In the genomic region with DNA sequence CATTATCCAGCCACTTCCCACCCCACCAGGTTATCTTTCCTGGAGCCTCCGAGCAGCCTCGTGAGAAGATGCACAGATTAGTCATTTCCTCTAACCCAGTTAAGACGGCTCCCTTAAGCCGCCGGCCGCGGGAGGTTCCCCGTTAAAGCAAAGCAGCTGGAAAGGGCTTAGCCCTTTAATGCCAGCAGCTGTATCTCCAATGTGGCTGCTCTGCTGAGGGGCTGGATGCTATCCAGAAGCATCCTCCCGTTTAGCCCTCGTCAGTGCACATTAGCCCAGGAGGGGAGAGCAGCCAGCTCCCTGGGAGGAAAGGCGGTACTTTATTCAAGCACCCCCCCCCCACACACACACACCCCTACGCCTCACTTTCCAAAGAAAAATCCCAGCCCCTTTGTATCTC, we compare ENCODE assay signal across 9 mouse cellular contexts. TPM values are rescaled to one million over a fixed set of nuclear protein-coding genes. Genes with fewer than 3 reads are reported as not detected.
DNase-seq lines count a peak whose midpoint lies in the region; ATAC-seq and TF ChIP-seq lines count a peak whose summit lies in the region.
"Had no signal": no experiment of that assay in that cellular context is flagged by ENCODE, and none has a peak within 500 bp of the region (broad histone marks: within the 10 kb centered on the region; RNA-seq: fewer than 3 reads in every experiment).

No protein-coding gene starts in this region.

- WGBS in hindbrain, embryonic 12.5 days, result 24% methylated on average over 12 of the region's 12 CpGs
- WGBS in hindbrain, embryonic 11.5 days, result 29% methylated on average over 11 of the region's 12 CpGs
- 7% methylated on average over 12 of the region's 12 CpGs for WGBS in heart, embryonic 10.5 days
- 23% methylated on average over 12 of the region's 12 CpGs for whole genome bisulfite sequencing in liver, postnatal 0 days (ENCODE audit: insufficient replicate concordance)

- H3K27ac ChIP-seq in hindbrain, embryonic 12.5 days, result 0 out of 2 replicates have a peak overlapping the region, but pooled peaks have one; percentile 17
- H3K27ac ChIP-seq in hindbrain, embryonic 11.5 days (ENCODE audit: low read depth, low read length), result no peak overlapping the region
- peak overlapping the region; percentile 36; the same call in 1 of the 2 replicates for H3K27ac ChIP-seq in heart, embryonic 10.5 days
- no peak overlapping the region for H3K27ac ChIP-seq in liver, postnatal 0 days (ENCODE audit: low read depth)

- CTCF ChIA-PET in Patski (lab: Charles Lee), result interaction anchor here (0.8 to 1.4 kb wide), 4 partner anchors 17 to 74 kb away, joined by 3 read pairs; no protein-coding TSS in a partner anchor

- H3K36me3 ChIP-seq in hindbrain, embryonic 12.5 days, result peaks cover 3% of the 10 kb centered on the region; the same call in 1 of the 2 replicates
- H3K36me3 ChIP-seq in hindbrain, embryonic 11.5 days (ENCODE audit: control insufficient read depth, insufficient read depth, low read length), result no peaks in the 10 kb centered on the region
- peaks cover 6% of the 10 kb centered on the region; the same call in 1 of the 2 replicates for H3K36me3 ChIP-seq in heart, embryonic 10.5 days
- peaks cover 4% of the 10 kb centered on the region; the same call in 1 of the 2 replicates for H3K36me3 ChIP-seq in liver, postnatal 0 days (replicated peaks; ENCODE audit: insufficient read depth, low read length)

- peaks cover 22% of the 10 kb centered on the region for H3K4me1 ChIP-seq in hindbrain, embryonic 12.5 days
- peaks cover 5% of the 10 kb centered on the region; the same call in 1 of the 2 replicates for H3K4me1 ChIP-seq in hindbrain, embryonic 11.5 days (replicated peaks; ENCODE audit: control insufficient read depth, insufficient read depth, low read length)
- peaks cover 34% of the 10 kb centered on the region for H3K4me1 ChIP-seq in heart, embryonic 10.5 days
- peaks cover 3% of the 10 kb centered on the region for H3K4me1 ChIP-seq in liver, postnatal 0 days (ENCODE audit: insufficient read depth)

- H3K9me3 ChIP-seq in hindbrain, embryonic 12.5 days (replicated peaks), result 0 out of 2 replicates have a peak, but pooled peaks cover 3% of the 10 kb centered on the region
- H3K9me3 ChIP-seq in hindbrain, embryonic 11.5 days (ENCODE audit: control insufficient read depth, low read length), result no peaks in the 10 kb centered on the region
- H3K9me3 ChIP-seq in heart, embryonic 10.5 days, result no peaks in the 10 kb centered on the region
- 0 out of 2 replicates have a peak, but pooled peaks cover 3% of the 10 kb centered on the region for H3K9me3 ChIP-seq in liver, postnatal 0 days (ENCODE audit: low read length)

- no peak overlapping the region for H3K9ac ChIP-seq in hindbrain, embryonic 12.5 days
- H3K9ac ChIP-seq in hindbrain, embryonic 11.5 days (ENCODE audit: low read depth, low read length), result no peak overlapping the region
- H3K9ac ChIP-seq in liver, postnatal 0 days (replicated peaks), result no peak overlapping the region

- 0 out of 2 replicates have a peak overlapping the region, but pooled peaks have one; percentile 4 for H3K4me2 ChIP-seq in hindbrain, embryonic 12.5 days (replicated peaks)
- no peak overlapping the region for H3K4me2 ChIP-seq in hindbrain, embryonic 11.5 days (replicated peaks; ENCODE audit: low read depth, low read length)
- no peak overlapping the region for H3K4me2 ChIP-seq in liver, postnatal 0 days (ENCODE audit: low read depth, low read length)

- DNase-seq in hindbrain, embryonic 11.5 days (ENCODE audit: low spot score), result no peak
- DNase-seq in Patski (ENCODE audit: low read depth, low spot score), result peak; percentile 69
- no peak for DNase-seq in heart, embryonic 10.5 days (ENCODE audit: low spot score)
- no peak for DNase-seq in liver, postnatal 0 days
- DNase-seq in frontal cortex, postnatal 14 days (ENCODE audit: low spot score in 2 of 2), result no peak
- DNase-seq in thymus, postnatal 4 days, result no peak

- no peak for ATAC-seq in hindbrain, embryonic 12.5 days (ENCODE audit: low FRiP score)
- no peak for ATAC-seq in hindbrain, embryonic 11.5 days (ENCODE audit: low FRiP score)
- no peak for ATAC-seq in Patski
- ATAC-seq in liver, postnatal 0 days, result peak; percentile 23; the same call in 1 of the 2 replicates
- ATAC-seq in megakaryocyte-erythroid progenitor cell, adult 5-6 weeks (replicated peaks; ENCODE audit: low FRiP score, low TSS enrichment, poor library complexity, severe bottlenecking), result no peak

- no peak for TF ChIP-seq EP300 in liver, postnatal 0 days (IDR thresholded peaks at IDR 0.05; ENCODE audit: low read depth)

- POLR2A ChIA-PET in Patski (lab: Charles Lee), result interaction anchor here (1.0 to 1.6 kb wide), 3 partner anchors 9 to 54 kb away, joined by 4 to 5 read pairs (median 5); no protein-coding TSS in a partner anchor

- H3K4me3 ChIP-seq in hindbrain, embryonic 12.5 days, result no peak overlapping the region
- H3K4me3 ChIP-seq in hindbrain, embryonic 11.5 days (ENCODE audit: low read depth, low read length), result no peak overlapping the region
- H3K4me3 ChIP-seq in heart, embryonic 10.5 days, result peak overlapping the region; percentile 0; the same call in 1 of the 2 replicates
- no peak overlapping the region for H3K4me3 ChIP-seq in liver, postnatal 0 days (ENCODE audit: low read depth, low read length)

- in situ Hi-C loops in Patski (cut with MboI; ENCODE audit: low pct_unique_long_range_greater_than_20kb), result no loop called here

- peaks cover 10% of the 10 kb centered on the region; the same call in 1 of the 2 replicates for H3K27me3 ChIP-seq in hindbrain, embryonic 12.5 days
- H3K27me3 ChIP-seq in hindbrain, embryonic 11.5 days (ENCODE audit: control insufficient read depth, insufficient read depth, low read length), result no peaks in the 10 kb centered on the region
- no peaks in the 10 kb centered on the region for H3K27me3 ChIP-seq in Patski
- H3K27me3 ChIP-seq in heart, embryonic 10.5 days (ENCODE audit: insufficient read depth, poor library complexity, severe bottlenecking), result peaks cover 32% of the 10 kb centered on the region
- H3K27me3 ChIP-seq in liver, postnatal 0 days (ENCODE audit: insufficient read depth, low read length), result peaks cover 20% of the 10 kb centered on the region

- TF ChIP-seq CTCF in Patski (IDR thresholded peaks at IDR 0.05), result no peak
- TF ChIP-seq CTCF in liver, postnatal 0 days (IDR thresholded peaks at IDR 0.05; ENCODE audit: low read depth), result no peak

RNA-seq across cellular contexts. Expression of a gene that starts 13.6 kb away (rescaled TPM):
- polyA plus RNA-seq in hindbrain, embryonic 12.5 days (2016; fragmentation: Nextera tagmentation; extraction: Ambion mirVana), result 1.3 and 2.8 TPM in 2 replicates
- 1.0 and 1.7 TPM in 2 replicates for polyA plus RNA-seq in hindbrain, embryonic 11.5 days (2014; fragmentation: Nextera tagmentation; extraction: Ambion mirVana)
- polyA plus RNA-seq in Patski (2021), result not detected
- 0.06 TPM in 1 of 2 replicates, not detected in the other for polyA plus RNA-seq in heart, embryonic 10.5 days (2016; fragmentation: Nextera tagmentation; extraction: Ambion mirVana)
- polyA plus RNA-seq in liver, postnatal 0 days (2015; fragmentation: Nextera tagmentation; extraction: Ambion mirVana), result not detected in 2 replicates
- not detected in 2 replicates for total RNA-seq in megakaryocyte-erythroid progenitor cell, adult 5-6 weeks (2014; fragmentation: Nextera tagmentation)
- total RNA-seq in megakaryocyte-erythroid progenitor cell, adult 5-6 weeks (2017), result not detected in 2 replicates
- total RNA-seq: hematopoietic stem cell, adult 5-6 weeks had no signal

RNA-seq across cellular contexts. Expression of a gene that starts 24.2 kb away (rescaled TPM):
- polyA plus RNA-seq in hindbrain, embryonic 12.5 days (2016; fragmentation: Nextera tagmentation; extraction: Ambion mirVana), result 2.4 and 2.7 TPM in 2 replicates
- 0.28 and 0.36 TPM in 2 replicates for polyA plus RNA-seq in hindbrain, embryonic 11.5 days (2014; fragmentation: Nextera tagmentation; extraction: Ambion mirVana)
- 6.8 TPM for polyA plus RNA-seq in Patski (2021)
- 3.5 and 5.3 TPM in 2 replicates for polyA plus RNA-seq in heart, embryonic 10.5 days (2016; fragmentation: Nextera tagmentation; extraction: Ambion mirVana)
- polyA plus RNA-seq in liver, postnatal 0 days (2015; fragmentation: Nextera tagmentation; extraction: Ambion mirVana), result 0.14 TPM in 1 of 2 replicates, not detected in the other
- not detected in 2 replicates for total RNA-seq in megakaryocyte-erythroid progenitor cell, adult 5-6 weeks (2014; fragmentation: Nextera tagmentation)
- total RNA-seq in megakaryocyte-erythroid progenitor cell, adult 5-6 weeks (2017), result not detected in 2 replicates
- total RNA-seq: hematopoietic stem cell, adult 5-6 weeks had no signal

RNA-seq across cellular contexts. Expression of a gene that starts 35.9 kb away (rescaled TPM):
- not detected in 2 replicates for polyA plus RNA-seq in hindbrain, embryonic 12.5 days (2016; fragmentation: Nextera tagmentation; extraction: Ambion mirVana)
- not detected in 2 replicates for polyA plus RNA-seq in hindbrain, embryonic 11.5 days (2014; fragmentation: Nextera tagmentation; extraction: Ambion mirVana)
- polyA plus RNA-seq in Patski (2021), result not detected
- 0.15 TPM in 1 of 2 replicates, not detected in the other for polyA plus RNA-seq in heart, embryonic 10.5 days (2016; fragmentation: Nextera tagmentation; extraction: Ambion mirVana)
- not detected in 2 replicates for polyA plus RNA-seq in liver, postnatal 0 days (2015; fragmentation: Nextera tagmentation; extraction: Ambion mirVana)
- not detected in 2 replicates for total RNA-seq in megakaryocyte-erythroid progenitor cell, adult 5-6 weeks (2014; fragmentation: Nextera tagmentation)
- total RNA-seq in megakaryocyte-erythroid progenitor cell, adult 5-6 weeks (2017), result not detected in 2 replicates
- total RNA-seq: hematopoietic stem cell, adult 5-6 weeks had no signal

RNA-seq across cellular contexts. Expression of a gene that starts 36.7 kb away (rescaled TPM):
- 177 and 185 TPM in 2 replicates for polyA plus RNA-seq in hindbrain, embryonic 12.5 days (2016; fragmentation: Nextera tagmentation; extraction: Ambion mirVana)
- 161 and 202 TPM in 2 replicates for polyA plus RNA-seq in hindbrain, embryonic 11.5 days (2014; fragmentation: Nextera tagmentation; extraction: Ambion mirVana)
- 74.3 TPM for polyA plus RNA-seq in Patski (2021)
- 138 TPM in 2 replicates for polyA plus RNA-seq in heart, embryonic 10.5 days (2016; fragmentation: Nextera tagmentation; extraction: Ambion mirVana)
- 28.6 and 31.9 TPM in 2 replicates for polyA plus RNA-seq in liver, postnatal 0 days (2015; fragmentation: Nextera tagmentation; extraction: Ambion mirVana)
- total RNA-seq in megakaryocyte-erythroid progenitor cell, adult 5-6 weeks (2014; fragmentation: Nextera tagmentation), result 31.1 and 62.5 TPM in 2 replicates
- 38.5 and 45.9 TPM in 2 replicates for total RNA-seq in megakaryocyte-erythroid progenitor cell, adult 5-6 weeks (2017)

RNA-seq across cellular contexts. Expression of a gene that starts 55.4 kb away (rescaled TPM):
- 48.6 and 61.6 TPM in 2 replicates for polyA plus RNA-seq in hindbrain, embryonic 12.5 days (2016; fragmentation: Nextera tagmentation; extraction: Ambion mirVana)
- 14.4 and 21.0 TPM in 2 replicates for polyA plus RNA-seq in hindbrain, embryonic 11.5 days (2014; fragmentation: Nextera tagmentation; extraction: Ambion mirVana)
- 7.6 TPM for polyA plus RNA-seq in Patski (2021)
- polyA plus RNA-seq in heart, embryonic 10.5 days (2016; fragmentation: Nextera tagmentation; extraction: Ambion mirVana), result 3.2 and 5.2 TPM in 2 replicates
- 0.38 and 0.54 TPM in 2 replicates for polyA plus RNA-seq in liver, postnatal 0 days (2015; fragmentation: Nextera tagmentation; extraction: Ambion mirVana)
- not detected in 2 replicates for total RNA-seq in megakaryocyte-erythroid progenitor cell, adult 5-6 weeks (2014; fragmentation: Nextera tagmentation)
- 0.33 TPM in 1 of 2 replicates, not detected in the other for total RNA-seq in megakaryocyte-erythroid progenitor cell, adult 5-6 weeks (2017)
- total RNA-seq: hematopoietic stem cell, adult 5-6 weeks had no signal

Comparison
In these comparisons a context has a peak if more than half of its experiments do, and no peak if none do; other contexts are left out.
1. H3K27ac ChIP-seq: peak in hindbrain, embryonic 12.5 days (single experiment) and heart, embryonic 10.5 days (single experiment); none in hindbrain, embryonic 11.5 days (single experiment) and liver, postnatal 0 days (single experiment).